Mouse (Mus musculus) megakaryocyte, embryonic 14.5 days (primary cell): ENCODE data around the gene Akain1.

Experiments
- FLI1 ChIP-seq: IDR thresholded peaks from 2 replicates; pipeline ENCODE4 v1.6.1; 2012; ENCODE audit warnings: low read length, inconsistent platforms, mixed read lengths
- GATA1 ChIP-seq: IDR thresholded peaks from 3 replicates; pipeline ENCODE4 v1.6.1; 2012; ENCODE audit warnings: mixed read lengths, low read length, inconsistent platforms, borderline replicate concordance

- TF ChIP-seq GATA1 (no peak), FLI1 (no peak)
Measured at GRCm38 (mm10) chr17:69487884-69488283, 48.8 kb downstream of the Akain1 start.
